Comparison of ENCODE assay signal across 8 mouse cellular contexts in the genomic region with DNA sequence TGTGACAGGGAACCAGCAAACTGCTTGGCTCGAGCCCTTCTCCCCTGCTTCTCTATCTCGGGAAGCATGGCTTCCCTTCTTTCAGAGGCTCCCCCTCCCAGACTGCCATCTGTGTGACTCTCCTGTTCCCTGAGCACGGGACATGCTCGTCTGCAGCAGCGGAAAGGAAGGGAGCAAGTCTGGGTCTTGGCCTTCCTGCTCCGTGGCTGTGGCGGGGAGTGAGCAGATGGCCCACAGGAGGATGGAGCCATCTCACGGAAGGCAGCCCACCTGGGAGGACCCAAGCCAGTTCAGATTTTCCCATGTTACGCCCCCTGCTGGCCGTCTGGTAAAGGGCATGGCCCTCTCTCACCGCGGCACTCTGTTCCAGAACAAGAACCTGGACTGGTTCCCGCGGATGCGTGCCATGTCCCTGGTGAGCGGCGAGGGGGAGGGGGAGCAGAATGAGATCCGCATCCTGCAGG. TPM values are rescaled to one million over a fixed set of nuclear protein-coding genes. Genes with fewer than 3 reads are reported as not detected.
DNase-seq lines count a peak whose midpoint lies in the region; ATAC-seq and TF ChIP-seq lines count a peak whose summit lies in the region.

No protein-coding gene starts in this region.

- DNase-seq in ES-E14 (ENCODE audit: low read depth, low spot score) = peak; percentile 71
- peak; percentile 46 to 63 for DNase-seq in adrenal gland, postnatal 4 days (ENCODE audit: low spot score in 2 of 2)
- DNase-seq in layer of hippocampus, adult 18-20 months (ENCODE audit: low spot score in 2 of 2) = peak; percentile 54 to 82
- DNase-seq in lung, postnatal 36 days = peak; percentile 77
- peak; percentile 52 to 66 for DNase-seq in right cerebral cortex, adult 2 months (ENCODE audit: low spot score in 2 of 2)

- no peak for ATAC-seq in embryonic facial prominence, embryonic 15.5 days (ENCODE audit: insufficient number of reproducible peaks, low FRiP score, low TSS enrichment, low read depth)
- no peak for ATAC-seq in heart, embryonic 11.5 days (replicated peaks; ENCODE audit: insufficient number of reproducible peaks, low FRiP score, low TSS enrichment)
- no peak for ATAC-seq in megakaryocyte, adult 5-6 weeks (ENCODE audit: poor library complexity, severe bottlenecking)

- peaks cover 73% of the 10 kb centered on the region for H3K36me3 ChIP-seq in ES-E14 (ENCODE audit: control insufficient read depth, insufficient read depth, low read length, poor library complexity, severe bottlenecking)
- H3K36me3 ChIP-seq in embryonic facial prominence, embryonic 15.5 days = peaks cover 57% of the 10 kb centered on the region
- peaks cover 11% of the 10 kb centered on the region for H3K36me3 ChIP-seq in heart, embryonic 11.5 days (ENCODE audit: control insufficient read depth, insufficient read depth, low read length)

- no peaks in the 10 kb centered on the region for H3K9me3 ChIP-seq in ES-E14 (ENCODE audit: control insufficient read depth, insufficient read depth, low read depth, low read length)
- no peaks in the 10 kb centered on the region for H3K9me3 ChIP-seq in embryonic facial prominence, embryonic 15.5 days (replicated peaks)
- H3K9me3 ChIP-seq in heart, embryonic 11.5 days (replicated peaks; ENCODE audit: control insufficient read depth, low read length) = no peaks in the 10 kb centered on the region

- H3K9ac ChIP-seq in ES-E14 (ENCODE audit: insufficient read depth, low read depth, low read length, poor library complexity, severe bottlenecking) = no peak overlapping the region
- H3K9ac ChIP-seq in embryonic facial prominence, embryonic 15.5 days = no peak overlapping the region
- 0 out of 2 replicates have a peak overlapping the region, but pooled peaks have one; percentile 10 for H3K9ac ChIP-seq in heart, embryonic 11.5 days (ENCODE audit: low read depth, low read length)

- H3K4me3 ChIP-seq in ES-E14 (ENCODE audit: insufficient read depth in 1 of 2, low read depth in 1 of 2, low read length in 2 of 2, poor library complexity in 1 of 2, severe bottlenecking in 1 of 2) = no peak overlapping the region
- H3K4me3 ChIP-seq in embryonic facial prominence, embryonic 15.5 days (replicated peaks) = no peak overlapping the region
- no peak overlapping the region for H3K4me3 ChIP-seq in heart, embryonic 11.5 days (ENCODE audit: low read depth, low read length)

- in situ Hi-C loops in ES-E14 (cut with MboI; ENCODE audit: low sequenced_read_pairs in 2 of 2, unreplicated experiment in 2 of 2) = no loop called here

- H3K4me1 ChIP-seq in ES-E14 (ENCODE audit: control insufficient read depth in 2 of 2, insufficient read depth in 2 of 2, low read length in 2 of 2, poor library complexity in 1 of 2) = peaks cover 0 to 15% of the 10 kb centered on the region in 2 experiments; a peak in 2 of 4 replicates
- peaks cover 24% of the 10 kb centered on the region for H3K4me1 ChIP-seq in embryonic facial prominence, embryonic 15.5 days
- H3K4me1 ChIP-seq in heart, embryonic 11.5 days (ENCODE audit: control insufficient read depth, insufficient read depth, low read length) = 0 out of 2 replicates have a peak, but pooled peaks cover 5% of the 10 kb centered on the region

- WGBS in embryonic facial prominence, embryonic 15.5 days = 11% methylated on average over 18 of the region's 18 CpGs
- WGBS in heart, embryonic 11.5 days (ENCODE audit: insufficient replicate concordance) = 13% methylated on average over 18 of the region's 18 CpGs

- H3K27me3 ChIP-seq in embryonic facial prominence, embryonic 15.5 days = no peaks in the 10 kb centered on the region
- H3K27me3 ChIP-seq in heart, embryonic 11.5 days (ENCODE audit: control insufficient read depth, insufficient read depth, low read length) = peaks cover 4% of the 10 kb centered on the region; the same call in 1 of the 2 replicates

- peak overlapping the region; percentile 12; the same call in 1 of the 2 replicates for H3K4me2 ChIP-seq in embryonic facial prominence, embryonic 15.5 days (replicated peaks)
- 0 out of 2 replicates have a peak overlapping the region, but pooled peaks have one; percentile 16 for H3K4me2 ChIP-seq in heart, embryonic 11.5 days

- no peak overlapping the region for H3K27ac ChIP-seq in ES-E14 (ENCODE audit: insufficient read depth, low read depth, low read length, poor library complexity, severe bottlenecking)
- no peak overlapping the region for H3K27ac ChIP-seq in embryonic facial prominence, embryonic 15.5 days (replicated peaks)
- H3K27ac ChIP-seq in heart, embryonic 11.5 days (ENCODE audit: low read depth, low read length) = no peak overlapping the region

TF ChIP-seq in ES-E14, 5 proteins besides CTCF, POLR2A, EP300 and RAD21:
- no peak for TF ChIP-seq HCFC1 (IDR thresholded peaks at IDR 0.05; ENCODE audit: borderline replicate concordance, insufficient read depth, low read length)
- no peak for TF ChIP-seq CHD2 (IDR thresholded peaks at IDR 0.05; ENCODE audit: low read depth, low read length)
- TF ChIP-seq ZNF384 (IDR thresholded peaks at IDR 0.05; ENCODE audit: low read depth, low read length) = no peak
- no peak for TF ChIP-seq ZC3H11A (IDR thresholded peaks at IDR 0.05; ENCODE audit: borderline replicate concordance, low read depth, low read length)
- no peak for TF ChIP-seq MAFK (IDR thresholded peaks at IDR 0.05; ENCODE audit: insufficient read depth, low read depth, low read length)

RNA-seq across cellular contexts. Expression of gene Uqcc2, which starts 13.1 kb away (rescaled TPM):
- total RNA-seq in ES-E14 (2012; rRNA removed) = 175 and 199 TPM in 2 replicates
- total RNA-seq in adrenal gland, postnatal 4 days (2021) = 100 to 1,000 TPM; 128 to 138 TPM
- 301 and 312 TPM in 2 replicates for polyA plus RNA-seq in embryonic facial prominence, embryonic 15.5 days (2015; fragmentation: Nextera tagmentation; extraction: Ambion mirVana)
- polyA plus RNA-seq in heart, embryonic 11.5 days (2014; fragmentation: Nextera tagmentation; extraction: Ambion mirVana) = 363 and 374 TPM in 2 replicates
- total RNA-seq in layer of hippocampus, adult 18-20 months (2021) = 100 to 1,000 TPM; 215 to 217 TPM
- 92.0 and 94.4 TPM in 2 replicates for total RNA-seq in megakaryocyte, adult 5-6 weeks (2015)
- total RNA-seq in megakaryocyte, adult 5-6 weeks (2017) = 88.7 and 110 TPM in 2 replicates

RNA-seq across cellular contexts. Expression of gene Ip6k3, which starts 47.0 kb away (rescaled TPM):
- total RNA-seq in ES-E14 (2012; rRNA removed) = 0.27 TPM in 1 of 2 replicates, not detected in the other
- total RNA-seq in adrenal gland, postnatal 4 days (2021) = 1 to 10 TPM; 1.1 to 2.3 TPM
- 0.81 and 0.91 TPM in 2 replicates for polyA plus RNA-seq in embryonic facial prominence, embryonic 15.5 days (2015; fragmentation: Nextera tagmentation; extraction: Ambion mirVana)
- 0.15 and 0.26 TPM in 2 replicates for polyA plus RNA-seq in heart, embryonic 11.5 days (2014; fragmentation: Nextera tagmentation; extraction: Ambion mirVana)
- under 1 TPM; 0.46 to 0.64 TPM for total RNA-seq in layer of hippocampus, adult 18-20 months (2021)
- total RNA-seq in megakaryocyte, adult 5-6 weeks (2015) = 0.91 and 1.6 TPM in 2 replicates
- 0.77 and 1.3 TPM in 2 replicates for total RNA-seq in megakaryocyte, adult 5-6 weeks (2017)
